Mouse (Mus musculus) spleen, adult 2 months (tissue): Measurements from ENCODE around the gene Rufy3.

ENCODE experiments used
- CTCF ChIP-seq: fragments of 200-500 bp; IDR thresholded peaks from 2 replicates; pipeline ENCODE4 v1.5.1; 2011; ENCODE audit warnings: mild to moderate bottlenecking, inconsistent platforms; ENCODE audit not compliant: insufficient read depth, insufficient read length, insufficient replicate concordance; ENCODE audit errors: extremely low read depth
- POLR2A ChIP-seq: fragments of 200-500 bp; IDR thresholded peaks from 2 replicates; pipeline ENCODE4 v1.6.1; 2011; ENCODE audit warnings: low read depth, low read length, inconsistent platforms

- TF ChIP-seq CTCF (no peak), POLR2A (no peak)
These were observed 110.0 kb downstream of the Rufy3 start for GRCm38 (mm10) chr5:88674703-88675442.
